Mouse (Mus musculus): Measurements from ENCODE around the gene Gm49342.
"Not testable (repeated sequence)": the region's sequence is repeated elsewhere in the genome, so short reads cannot be mapped to it uniquely, and the experiment has no call there.

Gm49342 gene

DNA sequence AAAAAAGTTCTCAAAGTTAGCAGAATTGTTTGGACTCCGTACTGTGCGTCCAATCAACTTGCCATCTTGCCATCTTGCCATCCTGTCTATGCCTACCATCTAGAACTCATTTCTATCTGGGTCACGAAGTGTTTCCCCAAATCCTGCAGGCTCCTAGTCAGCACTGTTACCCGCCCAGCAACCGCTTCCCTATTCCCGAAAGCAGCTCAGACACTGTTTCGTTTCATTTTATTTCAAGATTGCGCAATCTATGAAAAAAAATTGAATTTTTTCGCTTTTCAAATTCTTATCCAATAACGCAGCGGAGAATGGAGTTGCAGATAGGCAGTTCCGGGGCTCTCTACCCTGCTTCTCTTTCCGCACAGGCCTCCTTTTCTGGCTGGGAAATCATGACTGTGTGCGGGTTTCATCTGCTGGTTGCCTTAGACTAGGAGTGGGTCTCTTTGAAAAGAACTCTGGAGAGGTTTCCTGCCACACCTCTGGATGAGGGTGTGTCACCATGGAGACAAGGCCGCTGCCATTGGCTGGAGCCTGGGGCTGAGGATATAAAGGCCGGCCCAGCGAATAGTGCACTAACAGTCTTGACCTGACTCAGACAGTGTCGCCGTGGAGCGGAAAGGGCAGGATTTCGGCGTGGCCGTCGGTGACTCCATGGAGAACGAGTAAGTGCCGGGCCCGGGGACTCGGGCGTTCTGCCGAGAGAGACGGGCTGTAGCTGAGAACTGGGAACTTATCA lies at the start of gene Gm49342:
TSS of gene Gm49342 (plus strand) at position 586 of the 736 bp plus-strand sequence.
- DNase-seq (ENCODE audit: low spot score) = peak; percentile 93

DNA sequence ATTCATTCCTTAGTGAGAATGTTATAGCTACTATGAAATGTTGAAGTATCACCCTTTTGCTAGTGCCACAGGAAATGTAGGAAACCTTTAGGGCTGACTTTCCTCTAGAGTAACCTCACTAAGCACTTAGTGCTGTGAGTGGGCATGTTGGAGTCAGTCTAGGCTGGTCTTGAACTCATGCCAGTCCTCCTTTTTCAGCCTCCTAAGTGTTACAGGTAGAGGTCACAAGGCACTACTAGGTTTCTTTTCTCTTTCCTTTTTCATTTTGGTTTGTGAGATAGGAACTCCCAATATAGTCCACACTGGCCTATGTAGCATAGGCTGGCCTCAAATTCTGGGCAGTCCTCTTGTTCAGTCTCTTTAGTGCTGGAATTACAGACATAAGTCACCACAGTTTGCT lies 48.9 kb upstream of the Gm49342 start:
- no peak for DNase-seq (ENCODE audit: low spot score)

DNA sequence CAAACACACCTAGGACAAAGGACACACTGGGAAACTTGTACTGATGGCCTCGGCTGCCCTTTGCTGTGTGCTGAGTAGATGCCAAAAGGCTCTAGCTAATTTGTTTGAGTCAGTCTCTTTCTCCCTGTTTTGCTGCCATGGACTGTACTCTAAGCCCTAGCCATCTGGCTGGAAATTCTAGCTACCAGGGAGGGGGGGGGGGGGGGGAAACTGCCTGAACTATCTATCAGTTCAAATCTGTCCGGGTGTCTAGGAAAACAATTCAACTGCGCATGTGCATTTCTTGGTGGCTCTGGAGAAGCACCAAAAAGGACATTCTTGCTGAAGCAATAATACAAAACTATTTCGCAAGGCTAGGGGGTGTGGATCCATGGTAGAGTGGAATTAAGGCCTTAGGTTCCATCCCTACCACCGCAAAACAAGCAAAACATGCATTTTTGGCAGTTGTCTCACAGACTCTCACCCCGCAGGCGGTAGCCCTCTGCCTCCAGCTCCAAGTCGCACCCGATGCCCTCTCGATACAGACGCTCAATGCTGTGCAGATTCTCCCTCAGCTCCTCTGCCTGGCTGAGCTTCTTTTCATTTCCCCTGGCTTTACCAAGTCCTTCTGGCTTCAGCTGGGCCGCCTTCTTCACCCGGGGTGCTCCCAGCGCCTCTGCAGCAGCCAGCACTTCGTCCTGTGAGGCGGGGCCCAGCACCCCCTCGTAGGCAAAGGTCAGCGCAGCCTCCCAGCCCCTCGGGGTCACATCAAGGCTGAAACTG lies 48.2 kb upstream of the Gm49342 start:
- DNase-seq (ENCODE audit: low spot score) = peak; percentile 36

DNA sequence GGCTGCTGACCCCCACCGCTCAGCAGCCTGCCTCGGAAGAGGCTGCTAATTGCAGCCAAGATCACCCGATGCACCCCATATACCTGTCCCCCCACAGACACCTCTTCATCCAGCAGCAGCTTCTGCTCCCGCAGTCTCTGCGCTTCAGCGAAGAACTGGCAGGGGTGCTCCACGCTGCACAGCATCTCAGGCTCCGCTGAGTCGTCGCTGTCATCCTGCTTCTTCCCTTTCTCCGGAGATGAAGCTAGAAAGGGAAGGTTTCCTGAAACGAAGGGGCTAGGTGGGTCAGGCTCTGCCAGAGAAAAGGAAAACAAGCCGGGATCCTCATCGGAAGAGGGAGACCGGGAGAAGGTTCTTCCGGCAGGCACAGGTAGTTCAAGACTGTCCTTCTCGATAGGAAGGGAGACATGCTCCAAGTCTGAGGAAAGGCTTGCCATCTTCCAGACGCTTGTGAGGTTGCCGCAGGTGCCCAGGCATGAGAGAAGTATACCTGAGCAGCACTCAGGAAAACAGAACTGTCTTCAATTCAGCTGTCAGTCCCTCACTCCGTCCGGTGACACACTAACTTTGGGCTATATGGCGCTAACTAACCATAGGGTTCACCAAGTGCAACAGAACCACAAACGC lies 47.5 kb upstream of the Gm49342 start:
- DNase-seq (ENCODE audit: low spot score) = no peak

DNA sequence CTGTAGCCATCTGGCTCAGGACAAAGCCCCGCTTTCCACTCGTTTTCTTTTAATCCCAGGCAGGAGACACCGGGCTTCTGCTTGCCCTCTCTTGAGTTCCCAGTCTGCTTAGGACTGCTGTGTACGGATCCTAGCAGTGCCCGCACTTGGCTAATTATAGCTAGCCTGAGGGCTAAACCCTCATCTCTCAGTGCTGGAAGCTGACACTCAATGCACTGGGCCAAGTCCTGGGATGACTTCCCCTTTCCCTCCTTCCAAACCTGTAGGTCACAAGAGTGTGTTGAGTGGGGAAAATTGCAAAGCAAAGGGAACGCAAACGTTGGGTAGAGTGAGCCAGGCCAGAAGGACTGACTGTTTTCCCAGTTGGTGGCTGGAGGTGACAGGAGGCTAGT lies 46.9 kb upstream of the Gm49342 start, which contains the start of gene Klhl33:
TSS of gene Klhl33 (minus strand) at position 134 of the 392 bp plus-strand sequence.
- no peak for DNase-seq (ENCODE audit: low spot score)

DNA sequence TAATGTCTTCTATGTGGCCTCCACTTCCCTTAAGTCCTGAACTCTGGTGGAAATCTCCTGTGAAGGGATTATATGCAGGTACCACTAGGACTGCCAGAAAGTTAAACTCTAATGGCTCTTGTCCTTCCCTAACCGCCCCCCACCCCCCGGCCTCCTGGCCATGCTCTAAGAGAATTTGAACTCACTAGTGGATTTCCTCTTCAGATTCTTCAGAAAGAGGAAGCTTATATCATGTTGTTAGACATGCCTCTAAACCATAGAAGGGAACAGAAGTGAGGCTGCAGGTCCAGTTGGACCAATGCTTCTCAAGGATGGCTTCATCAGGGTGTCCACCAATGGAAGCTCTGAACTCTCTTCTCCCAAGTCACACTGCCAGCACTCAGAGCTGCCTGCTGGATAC lies 46.3 kb upstream of the Gm49342 start:
- not testable (repeated sequence) for DNase-seq (ENCODE audit: low spot score)

DNA sequence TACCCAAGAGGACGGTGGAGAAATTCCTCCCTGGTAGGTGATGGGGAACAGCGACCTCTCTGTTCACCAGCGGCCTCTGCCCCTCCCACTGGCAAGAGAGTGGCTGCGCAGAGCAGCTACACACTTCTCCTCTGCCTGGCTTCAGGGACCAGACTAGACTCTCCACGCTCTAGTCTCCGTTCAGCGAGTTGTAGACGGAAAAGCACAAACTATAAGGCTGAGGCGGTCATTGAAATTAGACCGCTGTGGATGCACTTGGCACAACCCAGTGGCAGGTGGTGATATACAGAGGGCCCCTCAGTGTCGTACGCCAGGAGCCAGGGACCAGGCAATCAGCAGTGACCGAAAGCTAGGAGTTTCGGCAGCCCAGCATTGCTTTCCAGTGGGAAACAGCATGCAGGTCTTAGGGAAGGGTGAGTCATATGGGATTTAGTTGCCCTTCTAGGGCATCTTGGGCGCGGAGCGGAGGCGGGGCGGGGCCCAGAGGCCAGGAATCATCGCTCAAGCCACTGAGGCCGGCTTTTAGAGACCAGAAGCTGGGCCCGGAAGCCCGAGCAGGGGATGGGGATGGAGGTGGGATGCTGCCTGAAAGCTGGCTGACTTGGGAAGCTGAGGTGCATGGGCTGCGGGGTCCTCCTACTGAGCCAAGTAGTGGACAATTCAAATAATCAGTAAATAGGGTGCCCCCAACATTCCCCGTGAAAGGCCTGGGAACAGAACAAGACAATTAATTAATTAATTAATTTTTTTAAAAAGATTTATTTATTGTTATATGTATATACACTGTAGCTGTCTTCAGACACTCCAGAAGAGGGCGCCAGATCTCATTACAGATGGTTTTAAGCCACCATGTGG lies 40.1 kb upstream of the Gm49342 start:
- no peak for DNase-seq (ENCODE audit: low spot score)

DNA sequence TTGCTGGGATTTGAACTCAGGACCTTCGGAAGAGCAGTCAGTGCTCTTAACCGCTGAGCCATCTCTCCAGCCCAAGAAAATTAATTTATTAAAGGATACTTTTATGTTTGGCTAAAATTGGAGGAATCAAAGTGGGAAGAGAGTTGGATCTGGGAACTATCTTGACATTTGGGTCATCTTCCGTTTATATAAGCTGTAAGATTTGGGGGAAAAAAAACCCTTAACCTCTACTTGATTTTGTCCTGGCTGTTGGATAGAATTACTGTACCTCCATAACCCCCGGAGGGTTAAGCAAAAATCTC lies 39.5 kb upstream of the Gm49342 start:
- no peak for DNase-seq (ENCODE audit: low spot score)

DNA sequence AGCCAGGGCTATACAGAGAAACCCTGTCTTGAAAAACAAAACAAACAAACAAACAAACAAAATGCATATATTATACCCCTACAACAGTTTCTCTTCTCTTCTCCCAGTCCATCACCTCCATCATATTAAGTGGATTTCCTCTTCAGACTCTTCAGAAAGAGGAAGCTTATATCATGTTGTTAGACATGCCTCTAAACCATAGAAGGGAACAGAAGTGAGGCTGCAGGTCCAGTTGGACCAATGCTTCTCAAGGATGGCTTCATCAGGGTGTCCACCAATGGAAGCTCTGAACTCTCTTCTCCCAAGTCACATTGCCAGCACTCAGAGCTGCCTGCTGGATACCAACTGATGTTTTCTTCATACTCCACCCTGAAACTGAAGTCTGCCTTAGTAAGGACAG lies 39.0 kb upstream of the Gm49342 start:
- DNase-seq (ENCODE audit: low spot score) = not testable (repeated sequence)

DNA sequence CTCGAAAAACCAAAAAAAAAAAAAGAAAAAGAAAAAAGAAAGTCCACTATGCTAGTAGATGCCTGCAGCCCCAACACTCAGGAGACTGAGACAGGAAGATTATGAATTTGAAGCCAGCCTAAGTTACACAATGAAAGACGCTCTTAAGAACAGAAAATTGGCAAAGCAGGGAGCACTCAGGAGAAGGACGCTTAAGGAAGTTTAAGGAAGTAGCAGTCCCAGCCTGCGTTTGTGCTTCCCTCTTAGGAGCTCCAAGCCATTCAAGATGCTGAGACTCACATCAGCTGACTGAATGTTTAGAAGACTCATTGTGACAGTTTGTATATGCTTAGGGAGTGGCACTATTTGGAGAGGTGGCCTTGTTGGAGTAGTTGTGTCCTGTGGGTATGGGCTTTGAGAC lies 36.2 kb upstream of the Gm49342 start:
- DNase-seq (ENCODE audit: low spot score) = no peak

DNA sequence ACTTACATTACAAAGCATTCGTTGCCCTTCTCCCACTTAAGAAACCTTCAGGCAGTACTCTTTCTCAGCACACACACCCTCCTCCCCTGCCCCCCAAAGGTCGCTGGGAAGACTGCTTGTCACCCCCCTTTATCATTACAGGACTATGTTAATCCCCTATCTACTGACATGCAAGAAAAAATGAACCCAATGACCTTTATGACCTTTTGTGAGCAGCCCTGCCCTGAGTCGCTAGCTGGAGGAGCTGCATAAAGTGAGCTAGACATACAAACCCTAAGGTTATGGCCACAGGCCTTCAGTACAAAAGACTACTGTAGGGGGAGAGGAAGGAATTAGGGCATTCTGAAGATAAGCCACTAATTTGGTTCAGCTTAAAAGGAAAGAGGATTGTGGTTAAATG lies 33.0 kb upstream of the Gm49342 start:
- DNase-seq (ENCODE audit: low spot score) = no peak

DNA sequence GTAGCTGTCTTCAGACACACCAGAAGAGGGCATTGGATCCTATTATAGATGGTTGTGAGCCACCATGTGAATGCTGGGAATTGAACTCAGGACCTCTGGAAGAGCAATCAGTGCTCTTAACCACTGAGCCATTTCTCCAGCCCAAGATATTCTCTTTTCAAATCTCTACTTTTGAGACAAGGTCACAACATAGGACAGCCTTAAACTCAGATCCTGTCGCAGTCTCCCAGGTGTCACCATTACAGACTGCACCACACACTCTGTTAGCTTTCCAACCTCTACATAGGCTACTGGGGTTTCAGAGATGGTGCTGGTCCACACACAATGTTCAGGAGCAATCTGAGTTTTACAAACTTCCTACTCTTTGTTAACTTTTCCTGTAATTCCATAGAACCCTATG lies 20.9 kb upstream of the Gm49342 start:
- DNase-seq (ENCODE audit: low spot score) = not testable (repeated sequence)

DNA sequence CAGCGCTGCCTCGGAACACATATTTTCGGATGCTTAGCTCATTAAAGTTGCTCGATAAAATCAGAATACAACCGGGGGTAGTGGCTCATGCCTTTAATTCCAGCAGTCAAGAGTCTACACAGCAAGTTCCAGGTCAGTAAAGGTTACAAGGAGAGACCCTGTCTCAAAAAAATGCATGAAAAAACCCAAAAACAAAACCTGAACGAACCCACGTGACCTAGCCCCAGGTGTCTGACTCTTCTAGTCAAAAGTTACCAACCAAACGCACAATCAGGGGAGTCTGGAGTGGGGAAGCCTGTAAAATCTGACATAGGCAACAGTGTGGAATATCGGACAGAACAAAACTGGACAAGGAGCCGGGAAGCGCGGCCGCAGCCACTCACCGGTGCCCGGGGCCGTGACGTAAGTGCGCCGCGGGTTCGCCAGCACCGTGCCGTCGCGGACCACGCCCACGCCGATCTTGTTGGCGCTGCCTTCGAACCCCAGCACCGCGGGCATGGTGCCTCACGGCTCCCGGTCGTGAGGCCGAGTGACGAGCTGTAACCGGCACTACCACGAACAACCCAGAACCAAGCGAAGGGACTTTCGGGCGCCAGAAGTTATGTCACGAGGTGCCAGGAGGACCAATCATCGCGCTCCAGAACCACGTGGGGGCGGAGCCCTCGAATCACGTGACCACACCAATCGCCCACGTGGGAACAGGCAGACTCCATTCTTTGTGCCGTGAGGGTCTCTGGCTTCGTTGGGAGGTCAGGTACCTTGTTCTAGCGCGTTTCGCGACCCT lies 19.8 kb upstream of the Gm49342 start, which contains the start of the genes Osgep and Apex1:
TSS of gene Osgep (minus strand) at position 613 of the 784 bp plus-strand sequence.
TSS of gene Apex1 (plus strand) at position 688 of the 784 bp plus-strand sequence.
- peak; percentile 90 for DNase-seq (ENCODE audit: low spot score)

DNA sequence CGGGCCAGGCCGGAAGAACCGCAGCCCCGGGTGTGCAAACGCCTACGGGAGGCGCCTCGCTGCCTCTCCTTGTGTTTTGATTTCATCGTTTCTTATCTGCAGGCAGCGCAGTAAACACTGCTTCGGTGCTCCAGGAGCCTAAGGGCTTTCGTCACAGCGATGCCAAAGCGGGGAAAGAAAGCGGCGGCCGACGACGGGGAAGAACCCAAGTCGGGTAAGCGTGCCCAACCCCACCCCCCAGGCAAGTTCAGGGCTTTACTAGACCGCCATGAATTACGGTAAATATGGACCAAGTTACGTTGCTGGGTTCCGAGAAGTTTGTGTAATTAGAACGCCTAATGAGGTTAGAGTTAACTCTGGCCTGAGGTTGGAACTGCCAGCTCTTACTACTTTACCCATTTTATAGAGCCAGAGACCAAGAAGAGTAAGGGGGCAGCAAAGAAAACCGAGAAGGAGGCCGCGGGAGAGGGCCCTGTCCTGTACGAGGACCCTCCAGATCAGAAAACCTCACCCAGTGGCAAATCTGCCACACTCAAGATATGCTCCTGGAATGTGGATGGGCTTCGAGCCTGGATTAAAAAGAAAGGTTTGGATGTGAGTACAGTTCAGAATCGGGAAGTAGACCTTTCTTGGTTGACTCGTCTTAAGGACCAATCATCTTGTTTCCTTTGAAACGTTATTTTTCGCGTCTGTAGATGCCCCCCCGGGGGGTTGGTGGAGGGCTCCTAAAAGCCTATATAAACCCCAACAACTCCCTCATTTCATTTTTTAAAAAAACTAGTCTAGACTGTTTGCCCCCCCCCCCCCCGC lies 19.0 kb upstream of the Gm49342 start:
- no peak for DNase-seq (ENCODE audit: low spot score)

DNA sequence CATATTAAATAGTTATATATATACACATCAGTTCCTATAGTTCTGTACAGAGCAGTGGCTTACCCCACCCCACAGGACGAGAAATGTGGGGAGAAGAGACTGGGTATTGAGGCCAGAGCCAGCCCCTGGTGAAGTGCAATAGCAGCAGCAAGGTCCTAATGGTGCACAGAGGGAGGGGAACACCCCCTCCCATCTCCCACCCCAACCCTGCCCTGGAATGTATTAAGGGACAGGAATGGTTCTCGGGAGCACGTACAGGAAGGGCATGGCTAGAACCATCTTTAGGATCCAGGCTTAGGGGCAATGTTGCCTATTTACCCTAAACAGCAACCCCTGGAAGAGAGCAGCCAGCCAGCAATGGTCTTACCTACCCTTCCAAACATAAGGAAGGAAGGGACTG lies 17.0 kb upstream of the Gm49342 start:
- DNase-seq (ENCODE audit: low spot score) = no peak

DNA sequence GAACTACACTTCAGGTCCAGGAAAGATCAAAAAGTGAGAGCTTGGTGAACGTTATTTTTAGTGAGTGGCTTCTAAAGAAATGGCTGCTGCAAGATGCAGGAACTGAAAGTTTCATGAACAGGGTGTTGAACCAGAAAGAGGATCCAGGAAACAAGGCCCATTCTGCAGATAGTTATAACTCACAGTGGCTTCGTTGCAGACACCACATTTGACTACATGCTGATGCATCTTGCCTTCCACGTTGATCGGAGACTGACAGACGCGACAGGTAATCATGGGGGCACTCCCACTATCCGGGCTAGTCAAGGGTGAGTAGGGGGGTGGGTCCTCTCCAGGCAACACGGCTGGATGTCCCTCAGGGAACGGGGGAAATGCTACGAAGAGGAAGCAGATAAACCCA lies 14.4 kb upstream of the Gm49342 start:
- no peak for DNase-seq (ENCODE audit: low spot score)

DNA sequence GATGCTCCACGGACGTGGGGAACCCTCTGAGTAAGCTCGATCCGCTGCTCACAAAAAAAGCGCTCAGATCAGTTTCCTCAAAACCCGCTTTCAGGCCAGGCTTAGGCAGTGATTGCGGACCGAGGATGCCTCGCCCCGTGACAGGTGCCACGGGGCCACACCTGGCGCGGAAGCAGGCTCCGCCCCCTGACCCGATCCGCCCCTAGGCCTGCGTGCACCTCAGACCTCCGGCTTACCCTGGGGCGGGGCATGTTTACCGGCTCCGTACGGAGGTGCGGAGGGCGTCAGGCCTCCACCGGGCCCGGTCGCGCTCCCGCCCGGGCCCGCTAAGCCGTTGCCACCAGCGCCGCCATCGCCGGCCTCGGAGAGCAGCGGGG lies 14.0 kb upstream of the Gm49342 start:
- DNase-seq (ENCODE audit: low spot score) = peak; percentile 50

DNA sequence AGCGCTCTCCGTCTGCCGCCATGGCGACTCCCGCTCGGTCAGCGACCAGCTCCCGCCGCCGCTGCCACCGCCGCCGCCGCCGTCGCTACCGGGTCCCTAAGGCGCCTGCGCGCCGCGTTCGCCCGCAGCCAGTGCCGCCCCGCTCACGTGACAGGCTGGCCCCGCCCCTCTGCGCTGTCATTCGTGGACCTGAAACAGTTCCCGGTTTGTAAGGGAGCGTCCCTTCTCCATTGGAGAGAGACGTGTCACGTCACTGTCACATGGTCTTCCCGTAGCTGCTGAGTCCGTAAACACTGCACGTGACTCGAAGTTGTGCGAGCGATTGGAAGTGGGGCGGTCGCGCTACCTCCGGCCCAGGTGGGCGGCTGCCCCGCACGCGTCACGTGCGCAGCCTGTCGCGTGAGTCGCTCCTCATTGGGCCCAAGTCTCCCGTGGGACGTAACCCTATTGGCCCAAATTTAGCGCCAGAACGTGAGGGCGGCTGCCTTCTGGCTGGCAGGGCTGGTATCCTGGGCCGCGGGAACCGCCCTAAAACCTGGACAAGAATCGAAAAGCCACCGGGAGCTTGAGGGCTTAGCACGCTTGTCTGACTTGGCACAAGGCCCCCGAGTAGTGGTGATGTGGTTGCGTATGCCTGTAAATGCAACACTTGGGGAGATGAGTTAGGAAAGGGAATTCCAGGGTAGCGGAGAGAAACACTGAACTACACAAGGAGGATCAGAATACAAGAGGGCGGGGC lies 13.4 kb upstream of the Gm49342 start, which contains the start of the genes Pip4p1 and Pnp:
TSS of gene Pip4p1 (minus strand) at position 103 of the 739 bp plus-strand sequence.
TSS of gene Pnp (plus strand) at position 329 of the 739 bp plus-strand sequence.
- DNase-seq (ENCODE audit: low spot score) = peak; percentile 98

DNA sequence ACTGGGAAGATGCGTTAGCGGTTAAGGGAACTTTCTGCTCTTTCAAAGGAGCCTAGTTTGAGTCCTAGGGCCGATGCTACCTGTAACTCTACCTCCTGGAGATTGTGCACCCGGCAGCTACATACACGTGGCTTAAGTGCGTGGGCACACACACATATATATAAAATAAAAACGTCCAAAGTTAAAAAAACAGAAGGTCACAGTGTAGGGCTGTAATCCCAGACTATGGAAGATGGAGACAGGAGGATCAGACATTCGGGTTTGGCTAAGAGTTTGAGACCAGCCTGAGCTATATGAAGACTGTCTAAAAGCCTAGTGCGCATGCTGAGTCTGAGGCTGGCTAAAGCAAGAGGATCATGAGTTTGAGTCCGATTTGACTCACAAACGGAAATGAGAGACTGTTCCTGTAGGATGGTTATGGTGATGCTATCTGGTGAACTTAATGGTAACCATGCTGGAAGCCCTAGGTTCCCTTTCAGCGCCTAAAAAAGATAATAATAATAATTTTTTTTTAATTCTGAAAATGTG lies 12.8 kb upstream of the Gm49342 start:
- no peak for DNase-seq (ENCODE audit: low spot score)

All from ovary, postnatal 14 days (tissue).